Mouse (Mus musculus): ENCODE data around the gene Lyl1.
"Not testable (repeated sequence)": the region's sequence is repeated elsewhere in the genome, so short reads cannot be mapped to it uniquely, and the experiment has no call there.

Lyl1 gene

GRCm38 (mm10) chr8:84668731-84669485, 32.3 kb upstream of the Lyl1 start:
- no peak for DNase-seq (ENCODE audit: low spot score)

GRCm38 (mm10) chr8:84670295-84671006, 30.8 kb upstream of the Lyl1 start:
- not testable (repeated sequence) for DNase-seq (ENCODE audit: low spot score)

- DNase-seq (ENCODE audit: low spot score) = no peak
These were observed 24.0 kb upstream of the Lyl1 start for GRCm38 (mm10) chr8:84677305-84677704.

GRCm38 (mm10) chr8:84681476-84681875, 19.8 kb upstream of the Lyl1 start:
- no peak for DNase-seq (ENCODE audit: low spot score)

- DNase-seq (ENCODE audit: low spot score) = no peak
These were observed 19.0 kb upstream of the Lyl1 start for GRCm38 (mm10) chr8:84682257-84682656.

GRCm38 (mm10) chr8:84684537-84684936, 16.7 kb upstream of the Lyl1 start:
- DNase-seq (ENCODE audit: low spot score) = no peak

GRCm38 (mm10) chr8:84686191-84687002, 14.9 kb upstream of the Lyl1 start, which contains the start of gene Trmt1:
TSS of gene Trmt1 (plus strand) at chr8:84686307.
- DNase-seq (ENCODE audit: low spot score) = no peak

GRCm38 (mm10) chr8:84687003-84687704, 14.1 kb upstream of the Lyl1 start:
- DNase-seq (ENCODE audit: low spot score) = no peak

- DNase-seq (ENCODE audit: low spot score) = peak; percentile 91
These were observed 13.6 kb upstream of the Lyl1 start, which contains the start of gene Nacc1 for GRCm38 (mm10) chr8:84687705-84688100. TSS of gene Nacc1 (minus strand) at chr8:84687862.

GRCm38 (mm10) chr8:84689091-84689915, 12.0 kb upstream of the Lyl1 start:
- peak; percentile 98 for DNase-seq (ENCODE audit: low spot score)

GRCm38 (mm10) chr8:84693332-84693731, 7.9 kb upstream of the Lyl1 start:
- no peak for DNase-seq (ENCODE audit: low spot score)

GRCm38 (mm10) chr8:84695140-84695539, 6.1 kb upstream of the Lyl1 start:
- no peak for DNase-seq (ENCODE audit: low spot score)

- DNase-seq (ENCODE audit: low spot score) = peak; percentile 52
These were observed 3.8 kb upstream of the Lyl1 start for GRCm38 (mm10) chr8:84697166-84698130.

- no peak for DNase-seq (ENCODE audit: low spot score)
These were observed 3.0 kb upstream of the Lyl1 start for GRCm38 (mm10) chr8:84698288-84698687.

GRCm38 (mm10) chr8:84698929-84699401, 2.3 kb upstream of the Lyl1 start:
- peak; percentile 98 for DNase-seq (ENCODE audit: low spot score)

- peak; percentile 74 for DNase-seq (ENCODE audit: low spot score)
These were observed 1.4 kb upstream of the Lyl1 start for GRCm38 (mm10) chr8:84699861-84700322.

- no peak for DNase-seq (ENCODE audit: low spot score)
These were observed 731 bp upstream of the Lyl1 start for GRCm38 (mm10) chr8:84700526-84700925.

GRCm38 (mm10) chr8:84702561-84702960, 1.3 kb downstream of the Lyl1 start:
- DNase-seq (ENCODE audit: low spot score) = no peak

GRCm38 (mm10) chr8:84702963-84703465, 1.8 kb downstream of the Lyl1 start:
- DNase-seq (ENCODE audit: low spot score) = no peak

All from adipocyte (in vitro differentiated cells).